Mouse (Mus musculus): Measurements from ENCODE around the gene Gpr132. TPM values are rescaled to one million over a fixed set of nuclear protein-coding genes. Genes with fewer than 3 reads are reported as not detected.

Gene Gpr132
- 0.15 and 0.22 TPM in 2 replicates for polyA plus RNA-seq (2015; fragmentation: Nextera tagmentation; extraction: Ambion mirVana)

GRCm38 (mm10) chr12:112868178-112869087, at the start of gene Gpr132:
TSS of gene Gpr132 (minus strand) at chr12:112868228.
- WGBS = 63% methylated on average over 13 of the region's 13 CpGs
- no peak within 1 kb of the TSS for H3K9ac ChIP-seq (ENCODE audit: low read length)
- no peak within 1 kb of the TSS for H3K27ac ChIP-seq (ENCODE audit: low read length)
- no peak within 1 kb of the TSS for H3K4me3 ChIP-seq (replicated peaks; ENCODE audit: low read length)
- peaks cover 6% of the 10 kb centered on the region; the same call in 1 of the 2 replicates for H3K27me3 ChIP-seq (ENCODE audit: control insufficient read depth, insufficient read depth, low read length)
- H3K9me3 ChIP-seq (replicated peaks; ENCODE audit: control insufficient read depth, low read length) = no peaks in the 10 kb centered on the region
- no peaks in the 10 kb centered on the region for H3K36me3 ChIP-seq (ENCODE audit: control insufficient read depth, insufficient read depth, low read length)
- no peak for ATAC-seq (ENCODE audit: insufficient read depth, low FRiP score)
- no peak within 1 kb of the TSS for H3K4me2 ChIP-seq (ENCODE audit: low read depth, low read length)
- H3K4me1 ChIP-seq (ENCODE audit: control insufficient read depth, insufficient read depth, low read length) = peaks cover 16% of the 10 kb centered on the region

- 72% methylated on average over 11 of the region's 11 CpGs for WGBS
- Histone ChIP-seq H3K27me3 (ENCODE audit: control insufficient read depth, insufficient read depth, low read length) (no peaks in the 10 kb centered on the region), H3K36me3 (ENCODE audit: control insufficient read depth, insufficient read depth, low read length) (no peaks in the 10 kb centered on the region), H3K4me2 (ENCODE audit: low read depth, low read length) (no peak overlapping the region), H3K27ac (ENCODE audit: low read length) (no peak overlapping the region), H3K9ac (ENCODE audit: low read length) (no peak overlapping the region), H3K9me3 (replicated peaks; ENCODE audit: control insufficient read depth, low read length) (no peaks in the 10 kb centered on the region), H3K4me3 (replicated peaks; ENCODE audit: low read length) (no peak overlapping the region), H3K4me1 (ENCODE audit: control insufficient read depth, insufficient read depth, low read length) (no peaks in the 10 kb centered on the region)
- no peak for ATAC-seq (ENCODE audit: insufficient read depth, low FRiP score)
Measured at GRCm38 (mm10) chr12:112917486-112917885, 49.5 kb upstream of the Gpr132 start.

- WGBS = 85% methylated on average over 16 of the region's 16 CpGs
- Histone ChIP-seq H3K27me3 (ENCODE audit: control insufficient read depth, insufficient read depth, low read length) (no peaks in the 10 kb centered on the region), H3K4me1 (ENCODE audit: control insufficient read depth, insufficient read depth, low read length) (no peaks in the 10 kb centered on the region), H3K4me2 (ENCODE audit: low read depth, low read length) (no peak overlapping the region), H3K9me3 (replicated peaks; ENCODE audit: control insufficient read depth, low read length) (no peaks in the 10 kb centered on the region), H3K4me3 (replicated peaks; ENCODE audit: low read length) (no peak overlapping the region), H3K36me3 (ENCODE audit: control insufficient read depth, insufficient read depth, low read length) (no peaks in the 10 kb centered on the region), H3K9ac (ENCODE audit: low read length) (no peak overlapping the region), H3K27ac (ENCODE audit: low read length) (no peak overlapping the region)
- ATAC-seq (ENCODE audit: insufficient read depth, low FRiP score) = no peak
Measured at GRCm38 (mm10) chr12:112916698-112917400, 48.8 kb upstream of the Gpr132 start.

GRCm38 (mm10) chr12:112915587-112915986, 47.6 kb upstream of the Gpr132 start:
- ATAC-seq (ENCODE audit: insufficient read depth, low FRiP score) = no peak
- Histone ChIP-seq H3K27me3 (ENCODE audit: control insufficient read depth, insufficient read depth, low read length) (no peaks in the 10 kb centered on the region), H3K9ac (ENCODE audit: low read length) (no peak overlapping the region), H3K36me3 (ENCODE audit: control insufficient read depth, insufficient read depth, low read length) (no peaks in the 10 kb centered on the region), H3K4me3 (replicated peaks; ENCODE audit: low read length) (no peak overlapping the region), H3K4me1 (ENCODE audit: control insufficient read depth, insufficient read depth, low read length) (no peaks in the 10 kb centered on the region), H3K9me3 (replicated peaks; ENCODE audit: control insufficient read depth, low read length) (no peaks in the 10 kb centered on the region), H3K4me2 (ENCODE audit: low read depth, low read length) (no peak overlapping the region), H3K27ac (ENCODE audit: low read length) (no peak overlapping the region)
- 73% methylated on average over 13 of the region's 13 CpGs for WGBS

GRCm38 (mm10) chr12:112914527-112914926, 46.5 kb upstream of the Gpr132 start:
- ATAC-seq (ENCODE audit: insufficient read depth, low FRiP score) = no peak

GRCm38 (mm10) chr12:112912951-112913745, 45.1 kb upstream of the Gpr132 start:
- no peak for ATAC-seq (ENCODE audit: insufficient read depth, low FRiP score)
- Histone ChIP-seq H3K9ac (ENCODE audit: low read length) (no peak overlapping the region), H3K4me2 (ENCODE audit: low read depth, low read length) (no peak overlapping the region), H3K27me3 (ENCODE audit: control insufficient read depth, insufficient read depth, low read length) (no peaks in the 10 kb centered on the region), H3K9me3 (replicated peaks; ENCODE audit: control insufficient read depth, low read length) (no peaks in the 10 kb centered on the region), H3K4me3 (replicated peaks; ENCODE audit: low read length) (no peak overlapping the region), H3K36me3 (ENCODE audit: control insufficient read depth, insufficient read depth, low read length) (no peaks in the 10 kb centered on the region), H3K27ac (ENCODE audit: low read length) (no peak overlapping the region), H3K4me1 (ENCODE audit: control insufficient read depth, insufficient read depth, low read length) (no peaks in the 10 kb centered on the region)
- 89% methylated on average over 28 of the region's 28 CpGs for WGBS

More at GRCm38 (mm10) chr12:112914527-112914926, 46.5 kb upstream of the Gpr132 start:
- Histone ChIP-seq H3K9me3 (replicated peaks; ENCODE audit: control insufficient read depth, low read length) (no peaks in the 10 kb centered on the region), H3K4me1 (ENCODE audit: control insufficient read depth, insufficient read depth, low read length) (no peaks in the 10 kb centered on the region), H3K4me3 (replicated peaks; ENCODE audit: low read length) (no peak overlapping the region), H3K27ac (ENCODE audit: low read length) (no peak overlapping the region), H3K27me3 (ENCODE audit: control insufficient read depth, insufficient read depth, low read length) (no peaks in the 10 kb centered on the region), H3K4me2 (ENCODE audit: low read depth, low read length) (no peak overlapping the region), H3K9ac (ENCODE audit: low read length) (no peak overlapping the region), H3K36me3 (ENCODE audit: control insufficient read depth, insufficient read depth, low read length) (no peaks in the 10 kb centered on the region)
- 69% methylated on average over 11 of the region's 11 CpGs for WGBS

GRCm38 (mm10) chr12:112911701-112912100, 43.7 kb upstream of the Gpr132 start:
- Histone ChIP-seq H3K9ac (ENCODE audit: low read length) (no peak overlapping the region), H3K27ac (ENCODE audit: low read length) (no peak overlapping the region), H3K36me3 (ENCODE audit: control insufficient read depth, insufficient read depth, low read length) (no peaks in the 10 kb centered on the region), H3K4me2 (ENCODE audit: low read depth, low read length) (no peak overlapping the region), H3K27me3 (ENCODE audit: control insufficient read depth, insufficient read depth, low read length) (no peaks in the 10 kb centered on the region), H3K4me1 (ENCODE audit: control insufficient read depth, insufficient read depth, low read length) (no peaks in the 10 kb centered on the region), H3K4me3 (replicated peaks; ENCODE audit: low read length) (no peak overlapping the region), H3K9me3 (replicated peaks; ENCODE audit: control insufficient read depth, low read length) (no peaks in the 10 kb centered on the region)
- no peak for ATAC-seq (ENCODE audit: insufficient read depth, low FRiP score)
- 87% methylated on average over 17 of the region's 17 CpGs for WGBS

- Histone ChIP-seq H3K9ac (ENCODE audit: low read length) (no peak overlapping the region), H3K36me3 (ENCODE audit: control insufficient read depth, insufficient read depth, low read length) (no peaks in the 10 kb centered on the region), H3K4me3 (replicated peaks; ENCODE audit: low read length) (no peak overlapping the region), H3K4me1 (ENCODE audit: control insufficient read depth, insufficient read depth, low read length) (no peaks in the 10 kb centered on the region), H3K9me3 (replicated peaks; ENCODE audit: control insufficient read depth, low read length) (no peaks in the 10 kb centered on the region), H3K27ac (ENCODE audit: low read length) (no peak overlapping the region), H3K27me3 (ENCODE audit: control insufficient read depth, insufficient read depth, low read length) (no peaks in the 10 kb centered on the region), H3K4me2 (ENCODE audit: low read depth, low read length) (no peak overlapping the region)
- no peak for ATAC-seq (ENCODE audit: insufficient read depth, low FRiP score)
- 91% methylated on average over 22 of the region's 22 CpGs for WGBS
Measured at GRCm38 (mm10) chr12:112908991-112909390, 41.0 kb upstream of the Gpr132 start.

Measured in stomach, embryonic 16.5 days (tissue).